Mouse (Mus musculus): ENCODE measurements around the gene Coro1b. TPM values are rescaled to one million over a fixed set of nuclear protein-coding genes. Genes with fewer than 3 reads are reported as not detected.

The Coro1b gene
- polyA plus RNA-seq, 1 experiment from 2014 or later = 64.4 TPM

- H3K4me1 ChIP-seq (ENCODE audit: insufficient read depth) = peaks cover 27% of the 10 kb centered on the region
- no peaks in the 10 kb centered on the region for H3K27me3 ChIP-seq (ENCODE audit: insufficient read depth, low read length)
- H3K27ac ChIP-seq (ENCODE audit: low read depth) = peak overlapping the region; percentile 79
- 78% methylated on average over 3 of the region's 3 CpGs for WGBS (ENCODE audit: insufficient replicate concordance)
- TF ChIP-seq CTCF (IDR thresholded peaks at IDR 0.05; ENCODE audit: low read depth) (no peak), EP300 (IDR thresholded peaks at IDR 0.05; ENCODE audit: low read depth) (no peak)
- H3K9me3 ChIP-seq (ENCODE audit: low read length) = no peaks in the 10 kb centered on the region
- no peak overlapping the region for H3K4me3 ChIP-seq (ENCODE audit: low read depth, low read length)
- peaks cover 7% of the 10 kb centered on the region for H3K36me3 ChIP-seq (replicated peaks; ENCODE audit: insufficient read depth, low read length)
- no peak overlapping the region for H3K4me2 ChIP-seq (ENCODE audit: low read depth, low read length)
- H3K9ac ChIP-seq (replicated peaks) = no peak overlapping the region
- DNase-seq = no peak
- no peak for ATAC-seq
These were observed 15.7 kb downstream of the Coro1b start for GRCm38 (mm10) chr19:4164100-4164499.

DNA sequence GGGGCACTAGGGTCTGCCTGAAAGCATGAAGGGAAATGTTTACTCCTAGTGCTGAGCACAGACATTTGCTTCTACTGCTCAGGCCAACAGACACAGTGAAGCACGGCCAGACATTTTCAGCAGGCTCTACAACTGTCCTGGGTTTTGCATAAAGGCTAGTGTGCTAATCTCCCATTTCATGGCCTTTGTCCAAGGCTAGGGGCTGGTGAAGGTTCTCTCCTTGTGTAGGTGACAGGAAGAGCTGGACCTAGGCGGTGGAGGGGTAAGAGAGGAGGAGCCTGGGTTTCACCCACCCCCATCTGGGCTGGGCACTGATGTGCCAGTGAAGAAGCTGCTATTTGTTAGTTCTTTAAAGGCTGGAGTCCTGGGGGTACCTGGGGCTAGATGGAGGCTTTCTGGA lies 16.3 kb downstream of the Coro1b start:
- Histone ChIP-seq H3K4me2 (ENCODE audit: low read depth, low read length) (no peak overlapping the region), H3K4me1 (ENCODE audit: insufficient read depth) (peaks cover 30% of the 10 kb centered on the region), H3K36me3 (replicated peaks; ENCODE audit: insufficient read depth, low read length) (peaks cover 2% of the 10 kb centered on the region), H3K9me3 (ENCODE audit: low read length) (no peaks in the 10 kb centered on the region), H3K27ac (ENCODE audit: low read depth) (peak overlapping the region; percentile 79), H3K4me3 (ENCODE audit: low read depth, low read length) (no peak overlapping the region), H3K9ac (replicated peaks) (0 out of 2 replicates have a peak overlapping the region, but pooled peaks have one; percentile 23), H3K27me3 (ENCODE audit: insufficient read depth, low read length) (no peaks in the 10 kb centered on the region)
- ATAC-seq = no peak
- no peak for DNase-seq
- 38% methylated on average over 2 of the region's 2 CpGs for WGBS (ENCODE audit: insufficient replicate concordance)
- no peak for TF ChIP-seq EP300 (IDR thresholded peaks at IDR 0.05; ENCODE audit: low read depth)
- TF ChIP-seq CTCF (IDR thresholded peaks at IDR 0.05; ENCODE audit: low read depth) = no peak

DNA sequence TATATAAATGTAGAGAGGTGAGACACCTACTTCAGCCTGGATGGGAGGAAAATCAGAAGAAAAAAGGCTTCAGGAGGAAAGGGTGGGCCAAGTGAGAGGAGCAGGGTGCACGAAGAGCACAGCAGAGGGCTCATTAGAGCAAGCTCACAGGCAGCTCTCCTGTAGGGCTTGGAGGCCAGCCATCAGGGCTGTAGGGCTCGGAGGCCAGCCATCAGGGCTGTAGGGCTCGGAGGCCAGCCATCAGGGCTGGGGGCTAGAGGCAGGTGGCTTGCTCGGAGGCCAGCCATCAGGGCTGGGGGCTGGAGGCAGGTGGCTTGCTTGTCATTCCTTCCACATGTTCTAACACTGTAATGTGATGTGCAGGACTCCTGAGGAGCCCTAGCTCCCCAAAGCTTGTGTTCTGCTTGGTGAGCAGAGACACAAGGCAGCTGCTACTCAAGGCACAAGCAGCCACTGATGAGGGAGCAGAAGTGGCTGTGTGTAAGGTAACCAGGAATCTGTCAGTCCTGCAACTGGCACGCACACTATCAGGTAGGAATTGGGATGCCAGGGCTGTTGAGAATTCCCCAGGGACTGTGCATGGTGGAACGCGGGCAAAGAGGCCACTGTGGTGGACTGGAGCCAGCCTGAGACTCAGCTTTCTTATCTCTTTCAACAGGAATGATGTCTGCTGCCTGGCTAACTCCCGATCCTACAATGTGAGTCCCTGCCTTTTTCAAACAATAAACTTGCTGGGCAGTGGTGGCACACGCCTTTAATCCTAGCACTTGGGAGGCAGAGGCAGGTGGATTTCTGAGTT lies 18.5 kb downstream of the Coro1b start:
- no peaks in the 10 kb centered on the region for H3K36me3 ChIP-seq (replicated peaks; ENCODE audit: insufficient read depth, low read length)
- H3K9me3 ChIP-seq (ENCODE audit: low read length) = no peaks in the 10 kb centered on the region
- no peak overlapping the region for H3K9ac ChIP-seq (replicated peaks)
- ATAC-seq (no peak), DNase-seq (no peak)
- H3K27ac ChIP-seq (ENCODE audit: low read depth) = no peak overlapping the region
- H3K4me1 ChIP-seq (ENCODE audit: insufficient read depth) = peaks cover 45% of the 10 kb centered on the region
- H3K27me3 ChIP-seq (ENCODE audit: insufficient read depth, low read length) = no peaks in the 10 kb centered on the region
- H3K4me3 ChIP-seq (ENCODE audit: low read depth, low read length) = no peak overlapping the region
- TF ChIP-seq EP300 (IDR thresholded peaks at IDR 0.05; ENCODE audit: low read depth) (no peak), CTCF (IDR thresholded peaks at IDR 0.05; ENCODE audit: low read depth) (no peak)
- 73% methylated on average over 9 of the region's 9 CpGs for WGBS (ENCODE audit: insufficient replicate concordance)
- H3K4me2 ChIP-seq (ENCODE audit: low read depth, low read length) = no peak overlapping the region

- Histone ChIP-seq H3K27ac (ENCODE audit: low read depth) (peak overlapping the region; percentile 82), H3K4me1 (ENCODE audit: insufficient read depth) (peaks cover 31% of the 10 kb centered on the region), H3K27me3 (ENCODE audit: insufficient read depth, low read length) (no peaks in the 10 kb centered on the region), H3K4me3 (ENCODE audit: low read depth, low read length) (peak overlapping the region; percentile 62), H3K36me3 (replicated peaks; ENCODE audit: insufficient read depth, low read length) (no peaks in the 10 kb centered on the region), H3K4me2 (ENCODE audit: low read depth, low read length) (peak overlapping the region; percentile 97), H3K9me3 (ENCODE audit: low read length) (no peaks in the 10 kb centered on the region), H3K9ac (replicated peaks) (peak overlapping the region; percentile 81)
- ATAC-seq = peak; percentile 95
- peak; percentile 99 for DNase-seq
- under 1% methylated on average over 42 of the region's 43 CpGs for WGBS (ENCODE audit: insufficient replicate concordance)
- TF ChIP-seq EP300 (IDR thresholded peaks at IDR 0.05; ENCODE audit: low read depth) (no peak), CTCF (IDR thresholded peaks at IDR 0.05; ENCODE audit: low read depth) (peak; percentile 99)
These were observed 21.0 kb downstream of the Coro1b start for GRCm38 (mm10) chr19:4169378-4169784.

DNA sequence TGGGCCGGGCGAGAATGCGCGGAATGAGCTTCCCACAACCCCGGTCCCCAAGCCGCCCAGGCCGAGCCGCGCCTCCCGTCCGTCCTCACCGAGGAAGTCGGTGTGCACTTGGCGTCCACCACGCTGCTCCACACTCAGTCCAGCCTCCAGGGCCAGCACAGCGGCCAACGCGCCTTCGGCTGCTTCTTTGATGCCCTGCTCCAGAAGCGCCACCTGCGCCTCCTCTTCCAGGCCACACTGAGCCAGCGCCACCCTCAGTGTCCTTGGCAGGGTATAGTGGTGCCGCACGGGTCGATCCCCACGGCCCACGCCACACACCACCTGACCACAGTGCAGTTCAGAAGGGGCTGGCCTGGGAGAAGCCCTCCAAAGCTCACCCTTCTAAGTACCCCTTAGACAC lies 21.4 kb downstream of the Coro1b start:
- Histone ChIP-seq H3K4me1 (ENCODE audit: insufficient read depth) (peaks cover 30% of the 10 kb centered on the region), H3K27ac (ENCODE audit: low read depth) (peak overlapping the region; percentile 82), H3K27me3 (ENCODE audit: insufficient read depth, low read length) (no peaks in the 10 kb centered on the region), H3K9me3 (ENCODE audit: low read length) (no peaks in the 10 kb centered on the region), H3K9ac (replicated peaks) (peak overlapping the region; percentile 81), H3K4me3 (ENCODE audit: low read depth, low read length) (peak overlapping the region; percentile 62), H3K36me3 (replicated peaks; ENCODE audit: insufficient read depth, low read length) (no peaks in the 10 kb centered on the region), H3K4me2 (ENCODE audit: low read depth, low read length) (peak overlapping the region; percentile 97)
- ATAC-seq = peak; percentile 47
- 8% methylated on average over 27 of the region's 27 CpGs for WGBS (ENCODE audit: insufficient replicate concordance)
- DNase-seq = no peak
- no peak for TF ChIP-seq EP300 (IDR thresholded peaks at IDR 0.05; ENCODE audit: low read depth)
- no peak for TF ChIP-seq CTCF (IDR thresholded peaks at IDR 0.05; ENCODE audit: low read depth)

- H3K4me3 ChIP-seq (ENCODE audit: low read depth, low read length) = no peak overlapping the region
- WGBS (ENCODE audit: insufficient replicate concordance) = 87% methylated on average over 10 of the region's 10 CpGs
- no peak for TF ChIP-seq CTCF (IDR thresholded peaks at IDR 0.05; ENCODE audit: low read depth)
- no peak for TF ChIP-seq EP300 (IDR thresholded peaks at IDR 0.05; ENCODE audit: low read depth)
- ATAC-seq = no peak
- H3K27ac ChIP-seq (ENCODE audit: low read depth) = 0 out of 2 replicates have a peak overlapping the region, but pooled peaks have one; percentile 34
- no peak for DNase-seq
- no peaks in the 10 kb centered on the region for H3K9me3 ChIP-seq (ENCODE audit: low read length)
- H3K9ac ChIP-seq (replicated peaks) = no peak overlapping the region
- H3K4me2 ChIP-seq (ENCODE audit: low read depth, low read length) = no peak overlapping the region
- H3K4me1 ChIP-seq (ENCODE audit: insufficient read depth) = peaks cover 28% of the 10 kb centered on the region
- H3K27me3 ChIP-seq (ENCODE audit: insufficient read depth, low read length) = no peaks in the 10 kb centered on the region
- H3K36me3 ChIP-seq (replicated peaks; ENCODE audit: insufficient read depth, low read length) = no peaks in the 10 kb centered on the region
These were observed 22.4 kb downstream of the Coro1b start for GRCm38 (mm10) chr19:4170723-4171392.

Data from liver, postnatal 0 days (tissue).